Mouse (Mus musculus) lung, embryonic 14.5 days (tissue): ENCODE data around the gene Ralb. TPM values are rescaled to one million over a fixed set of nuclear protein-coding genes. Genes with fewer than 3 reads are reported as not detected.

Source experiments
- ATAC-seq: fragments of 200-750 bp; cut with Nextera tagmentation; 2 replicates; pipeline ENCODE4 v1.8.0; 2017; ENCODE audit warnings: mild to moderate bottlenecking, moderate TSS enrichment, moderate library complexity; ENCODE audit not compliant: insufficient read depth
- DNase-seq: peaks from one replicate; pipeline ENCODE4 v3.0.0-alpha.2; 2015
- H3K27ac ChIP-seq: fragments of 300-500 bp; sonication (generic); 2 replicates; pipeline ENCODE4 v1.5.1; 2014; ENCODE audit warnings: low read depth, mild to moderate bottlenecking, moderate library complexity
- H3K27me3 ChIP-seq: fragments of 300-500 bp; sonication (generic); 2 replicates; pipeline ENCODE4 v1.6.1; 2014; ENCODE audit warnings: low read length, control low read depth; ENCODE audit not compliant: insufficient read depth
- H3K36me3 ChIP-seq: fragments of 300-500 bp; sonication (generic); 2 replicates; pipeline ENCODE4 v1.6.1; 2014; ENCODE audit warnings: control low read depth; ENCODE audit not compliant: insufficient read depth
- H3K4me1 ChIP-seq: fragments of 300-500 bp; sonication (generic); 2 replicates; pipeline ENCODE4 v1.6.1; 2014; ENCODE audit warnings: antibody characterized with exemption, control low read depth; ENCODE audit not compliant: insufficient read depth
- H3K4me2 ChIP-seq: fragments of 300-500 bp; sonication (generic); 2 replicates; pipeline ENCODE4 v1.6.1; 2014; ENCODE audit warnings: mild to moderate bottlenecking
- H3K4me3 ChIP-seq: fragments of 300-500 bp; sonication (generic); 2 replicates; pipeline ENCODE4 v1.5.1; 2014; ENCODE audit warnings: low read depth, low read length
- H3K9ac ChIP-seq: fragments of 300-500 bp; sonication (generic); 2 replicates; pipeline ENCODE4 v1.6.1; 2014
- H3K9me3 ChIP-seq: fragments of 300-500 bp; sonication (generic); 2 replicates; pipeline ENCODE4 v1.6.1; 2016; ENCODE audit warnings: low read depth, low read length, control low read depth
- CTCF ChIP-seq: IDR thresholded peaks from 2 replicates; pipeline ENCODE4 v1.5.1; 2016; ENCODE audit warnings: antibody characterized with exemption, low read depth
- WGBS: fragments of 180-500 bp; shearing (Covaris S2); extraction: QIAGEN DNeasy Blood & Tissue Kit; methylation state at CpG from one replicate; pipeline ENCODE4 v1.1.7; 2014; 5-methylcytosine and 5-hydroxymethylcytosine counted together
- polyA plus RNA-seq: library from polyadenylated mRNA; unstranded; fragments of >200 nt; fragmentation: Nextera tagmentation; extraction: Ambion mirVana; gene quantifications from 2 replicates; pipeline ENCODE4 v1.2.1, GENCODE M21; 2014

Gene Ralb
- polyA plus RNA-seq, 1 experiment from 2014 or later: 221 TPM

GRCm38 (mm10) chr1:119437401-119437800 lies 67.2 kb downstream of the Ralb start:
- H3K9ac ChIP-seq: no peak overlapping the region
- no peak overlapping the region for H3K4me3 ChIP-seq
- H3K27ac ChIP-seq: no peak overlapping the region
- H3K27me3 ChIP-seq: no peaks in the 10 kb centered on the region
- H3K36me3 ChIP-seq: no peaks in the 10 kb centered on the region
- no peaks in the 10 kb centered on the region for H3K9me3 ChIP-seq
- ATAC-seq (no peak), DNase-seq (no peak)
- WGBS: 51% methylated on average over 6 of the region's 6 CpGs
- no peaks in the 10 kb centered on the region for H3K4me1 ChIP-seq
- no peak overlapping the region for H3K4me2 ChIP-seq
- no peak for TF ChIP-seq CTCF

DNA sequence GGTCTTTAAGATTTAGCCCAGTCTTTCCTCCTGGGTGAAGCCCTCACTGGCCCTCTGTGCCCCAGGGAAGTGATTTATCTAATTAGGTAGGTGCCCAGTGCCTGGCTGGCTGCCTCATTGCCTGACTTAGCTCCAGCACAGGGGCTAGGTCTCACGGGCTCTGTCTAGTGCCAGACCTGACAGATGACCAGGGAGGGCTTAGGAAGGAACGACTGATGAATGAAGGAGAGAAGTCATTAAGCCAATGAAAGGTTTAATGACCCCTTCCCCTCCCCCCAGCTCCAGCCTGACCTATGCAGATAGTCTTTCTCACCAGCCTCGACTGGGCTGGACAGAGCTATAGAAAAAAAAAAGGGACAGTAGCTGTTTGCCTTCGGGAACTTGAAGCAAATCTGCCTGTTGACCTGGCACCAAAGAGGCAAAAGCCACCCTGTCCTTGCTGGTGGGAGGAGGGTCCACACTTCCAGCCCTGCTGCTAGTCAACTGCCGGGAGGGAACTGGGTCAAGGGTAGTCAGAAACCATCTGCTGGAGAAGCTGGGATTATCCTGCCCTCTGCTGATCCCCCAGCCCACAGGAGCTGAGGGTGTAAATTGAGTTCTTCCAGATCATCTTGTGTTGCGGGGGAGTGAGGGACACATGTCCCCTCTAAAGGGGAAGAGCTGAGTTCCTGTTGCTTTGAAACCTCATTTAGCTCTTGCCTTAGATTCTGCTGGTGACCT lies 80.3 kb downstream of the Ralb start:
- H3K4me2 ChIP-seq: no peak overlapping the region
- WGBS: 22% methylated on average over 6 of the region's 6 CpGs
- no peak for ATAC-seq
- H3K9me3 ChIP-seq: no peaks in the 10 kb centered on the region
- peaks cover 55% of the 10 kb centered on the region for H3K27me3 ChIP-seq
- H3K36me3 ChIP-seq: no peaks in the 10 kb centered on the region
- no peak overlapping the region for H3K9ac ChIP-seq
- H3K4me1 ChIP-seq: no peaks in the 10 kb centered on the region
- DNase-seq: no peak
- no peak for TF ChIP-seq CTCF
- H3K4me3 ChIP-seq: no peak overlapping the region
- H3K27ac ChIP-seq: no peak overlapping the region

- peak; percentile 65 for TF ChIP-seq CTCF
- Histone ChIP-seq H3K27me3 (peaks cover 63% of the 10 kb centered on the region), H3K36me3 (no peaks in the 10 kb centered on the region), H3K9me3 (no peaks in the 10 kb centered on the region), H3K9ac (no peak overlapping the region), H3K4me3 (no peak overlapping the region), H3K4me2 (no peak overlapping the region), H3K27ac (no peak overlapping the region), H3K4me1 (no peaks in the 10 kb centered on the region)
- WGBS: 10% methylated on average over 14 of the region's 14 CpGs
- DNase-seq: peak; percentile 71
- ATAC-seq: no peak
Measured at GRCm38 (mm10) chr1:119423510-119423909, 81.1 kb downstream of the Ralb start.

DNA sequence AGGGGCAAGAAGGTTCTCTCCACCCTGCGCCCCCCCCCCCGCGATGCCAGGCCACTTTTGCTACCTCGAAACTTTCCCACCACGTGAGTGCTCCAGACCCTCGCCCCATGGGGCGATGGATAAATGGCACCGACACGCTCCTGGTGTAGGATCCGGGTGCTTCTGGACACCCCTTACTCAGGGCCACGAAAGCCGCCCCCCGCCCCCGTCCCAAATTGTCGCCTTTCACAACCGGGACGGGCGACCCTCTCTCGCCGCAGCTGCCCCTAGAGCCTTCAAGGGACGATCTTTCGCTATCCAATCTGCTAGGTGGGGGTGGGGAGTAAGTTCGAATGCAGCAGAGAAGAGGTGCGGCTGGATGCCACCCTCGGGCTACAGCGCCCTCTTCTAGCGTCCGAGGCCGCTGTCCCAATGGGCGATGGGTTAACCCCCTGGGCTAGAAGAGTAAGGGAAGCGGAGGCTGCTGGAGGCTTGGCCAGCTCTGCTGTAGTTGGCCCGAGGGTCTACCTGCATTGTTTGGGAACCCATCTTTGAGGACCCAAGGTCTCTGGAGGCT lies 82.1 kb downstream of the Ralb start:
- ATAC-seq: no peak
- peak overlapping the region; percentile 99 for H3K4me2 ChIP-seq
- H3K9me3 ChIP-seq: no peaks in the 10 kb centered on the region
- no peaks in the 10 kb centered on the region for H3K4me1 ChIP-seq
- no peaks in the 10 kb centered on the region for H3K36me3 ChIP-seq
- H3K27ac ChIP-seq: no peak overlapping the region
- TF ChIP-seq CTCF: peak; percentile 12; the same call in 1 of the 2 replicates
- H3K9ac ChIP-seq: no peak overlapping the region
- peaks cover 72% of the 10 kb centered on the region for H3K27me3 ChIP-seq
- DNase-seq: peak; percentile 17
- WGBS: 1% methylated on average over 31 of the region's 32 CpGs
- H3K4me3 ChIP-seq: peak overlapping the region; percentile 60

- H3K27me3 ChIP-seq: peaks cover 80% of the 10 kb centered on the region
- peak; percentile 49 for DNase-seq
- peak; percentile 29; the same call in 1 of the 2 replicates for ATAC-seq
Measured at GRCm38 (mm10) chr1:119421576-119422421, 82.8 kb downstream of the Ralb start, which contains the start of gene Inhbb. Inhbb (minus strand) TSS chr1:119422248.

GRCm38 (mm10) chr1:119420984-119421575 lies 83.5 kb downstream of the Ralb start:
- peak; percentile 65 for DNase-seq
- H3K9me3 ChIP-seq: no peaks in the 10 kb centered on the region
- H3K4me1 ChIP-seq: no peaks in the 10 kb centered on the region
- H3K4me3 ChIP-seq: peak overlapping the region; percentile 60
- no peak overlapping the region for H3K27ac ChIP-seq
- peak overlapping the region; percentile 99 for H3K4me2 ChIP-seq
- under 1% methylated on average over 46 of the region's 78 CpGs for WGBS
- peak overlapping the region; percentile 50 for H3K9ac ChIP-seq
- H3K36me3 ChIP-seq: no peaks in the 10 kb centered on the region
- TF ChIP-seq CTCF: no peak
- peaks cover 83% of the 10 kb centered on the region for H3K27me3 ChIP-seq
- peak; percentile 53 for ATAC-seq

More at GRCm38 (mm10) chr1:119421576-119422421, 82.8 kb downstream of the Ralb start, which contains the start of gene Inhbb:
- Histone ChIP-seq H3K27ac (no peak within 1 kb of the TSS), H3K36me3 (no peaks in the 10 kb centered on the region), H3K4me3 (peak within 1 kb of the TSS; percentile 60), H3K9me3 (no peaks in the 10 kb centered on the region), H3K4me2 (peak within 1 kb of the TSS; percentile 99), H3K9ac (peak within 1 kb of the TSS; percentile 50), H3K4me1 (no peaks in the 10 kb centered on the region)
- under 1% methylated on average over 73 of the region's 92 CpGs for WGBS
- TF ChIP-seq CTCF: no peak

Other genes starting within 250 kb of the Ralb start
- gene Inhbb, start 82.5 kb downstream of the Ralb start, polyA plus RNA-seq: 0.13 and 0.20 TPM in 2 replicates
- 32.4 and 33.2 TPM in 2 replicates for gene Tmem185b, start 21.4 kb upstream of the Ralb start, polyA plus RNA-seq
- gene Epb41l5, start 144.2 kb upstream of the Ralb start, polyA plus RNA-seq: 49.9 and 55.7 TPM in 2 replicates